Mouse (Mus musculus) CH12F3 (cell line): ENCODE data around the gene Ormdl1.
"Not testable (repeated sequence)": the region's sequence is repeated elsewhere in the genome, so short reads cannot be mapped to it uniquely, and the experiment has no call there.

Experiments
- in situ Hi-C: fragments of 300-500 bp; cut with MboI; formaldehyde crosslinking; loops from 2 replicates; pipeline ENCODE4 v1.14.3; 2020; ENCODE audit warnings: low sequenced_read_pairs

Gene Ormdl1

GRCm38 (mm10) chr1:53296581-53297383, at the start of gene Ormdl1, which contains the start of the genes Pms1 and Gm28778:
TSS of gene Ormdl1 (plus strand) at chr1:53297095.
TSS of gene Pms1 (minus strand) at chr1:53297018.
TSS of gene Gm28778 (plus strand) at chr1:53297111.
- in situ Hi-C loops, result no loop called here

- in situ Hi-C loops, result not testable (repeated sequence)
These were observed 31.8 kb upstream of the Ormdl1 start for GRCm38 (mm10) chr1:53264958-53265612.

GRCm38 (mm10) chr1:53269901-53270300, 27.0 kb upstream of the Ormdl1 start:
- in situ Hi-C loops, result no loop called here

GRCm38 (mm10) chr1:53272646-53273045, 24.2 kb upstream of the Ormdl1 start:
- in situ Hi-C loops, result no loop called here

- in situ Hi-C loops, result no loop called here
These were observed 5.7 kb upstream of the Ormdl1 start for GRCm38 (mm10) chr1:53291197-53291596.

- in situ Hi-C loops, result no loop called here
These were observed 3.6 kb downstream of the Ormdl1 start for GRCm38 (mm10) chr1:53300506-53300905.

GRCm38 (mm10) chr1:53312989-53313967, 16.4 kb downstream of the Ormdl1 start, which contains the start of gene Osgepl1:
TSS of gene Osgepl1 (plus strand) at chr1:53313624.
- in situ Hi-C loops, result no loop called here

- in situ Hi-C loops, result no loop called here
These were observed 24.9 kb downstream of the Ormdl1 start for GRCm38 (mm10) chr1:53321662-53322344.

- in situ Hi-C loops, result no loop called here
These were observed 26.4 kb downstream of the Ormdl1 start for GRCm38 (mm10) chr1:53323254-53323653.

GRCm38 (mm10) chr1:53324277-53324676, 27.4 kb downstream of the Ormdl1 start:
- in situ Hi-C loops, result no loop called here

- in situ Hi-C loops, result no loop called here
These were observed 28.1 kb downstream of the Ormdl1 start for GRCm38 (mm10) chr1:53324827-53325494.

GRCm38 (mm10) chr1:53333527-53333926, 36.6 kb downstream of the Ormdl1 start:
- in situ Hi-C loops, result not testable (repeated sequence)

GRCm38 (mm10) chr1:53335465-53335864, 38.6 kb downstream of the Ormdl1 start:
- in situ Hi-C loops, result no loop called here

- in situ Hi-C loops, result not testable (repeated sequence)
These were observed 40.5 kb downstream of the Ormdl1 start for GRCm38 (mm10) chr1:53337403-53337802.

GRCm38 (mm10) chr1:53341071-53341470, 44.2 kb downstream of the Ormdl1 start:
- in situ Hi-C loops, result no loop called here

- in situ Hi-C loops, result no loop called here
These were observed 55.7 kb downstream of the Ormdl1 start, which contains the start of the genes Asdurf, Gm28551 and Asnsd1 for GRCm38 (mm10) chr1:53352327-53353261. TSS of gene Asdurf (minus strand) at chr1:53352619. TSS of gene Gm28551 (minus strand) at chr1:53352667. TSS of gene Asnsd1 (minus strand) at chr1:53352752.

GRCm38 (mm10) chr1:53358988-53359387, 62.1 kb downstream of the Ormdl1 start:
- in situ Hi-C loops, result no loop called here
